Mouse (Mus musculus) heart, embryonic 11.5 days (tissue): ENCODE results near the gene Lhx4. TPM values are rescaled to one million over a fixed set of nuclear protein-coding genes. Genes with fewer than 3 reads are reported as not detected.

Experiments
- ATAC-seq: fragments of 200-750 bp; cut with Nextera tagmentation; replicated peaks from 2 replicates; pipeline ENCODE4 v1.8.0; 2017; ENCODE audit warnings: moderate library complexity; ENCODE audit not compliant: insufficient number of reproducible peaks, low FRiP score, low TSS enrichment
- H3K27ac ChIP-seq: fragments of 300-500 bp; sonication (generic); 2 replicates; pipeline ENCODE4 v1.5.1; 2014; ENCODE audit warnings: mild to moderate bottlenecking, low read depth, low read length
- H3K27me3 ChIP-seq: fragments of 300-500 bp; sonication (generic); 2 replicates; pipeline ENCODE4 v1.6.1; 2014; ENCODE audit warnings: mild to moderate bottlenecking, low read length, mixed read lengths; ENCODE audit not compliant: control insufficient read depth, insufficient read depth
- H3K36me3 ChIP-seq: fragments of 300-500 bp; sonication (generic); 2 replicates; pipeline ENCODE4 v1.6.1; 2014; ENCODE audit warnings: mild to moderate bottlenecking, low read length, moderate library complexity, mixed read lengths; ENCODE audit not compliant: control insufficient read depth, insufficient read depth
- H3K4me1 ChIP-seq: fragments of 300-500 bp; sonication (generic); 2 replicates; pipeline ENCODE4 v1.6.1; 2014; ENCODE audit warnings: low read length; ENCODE audit not compliant: control insufficient read depth, insufficient read depth
- H3K4me2 ChIP-seq: fragments of 300-500 bp; sonication (generic); 2 replicates; pipeline ENCODE4 v1.6.1; 2014; ENCODE audit warnings: mild to moderate bottlenecking, moderate library complexity
- H3K4me3 ChIP-seq: fragments of 300-500 bp; sonication (generic); 2 replicates; pipeline ENCODE4 v1.5.1; 2014; ENCODE audit warnings: low read depth, low read length
- H3K9ac ChIP-seq: fragments of 300-500 bp; sonication (generic); 2 replicates; pipeline ENCODE4 v1.6.1; 2014; ENCODE audit warnings: mild to moderate bottlenecking, low read depth, low read length, moderate library complexity
- H3K9me3 ChIP-seq: fragments of 300-500 bp; sonication (generic); replicated peaks from 2 replicates; pipeline ENCODE4 v1.6.1; 2016; ENCODE audit warnings: low read length; ENCODE audit not compliant: control insufficient read depth
- WGBS: fragments of 180-500 bp; shearing (Covaris S2); extraction: QIAGEN DNeasy Blood & Tissue Kit; methylation state at CpG from one replicate; pipeline ENCODE4 v1.1.7; 2014; ENCODE audit not compliant: insufficient replicate concordance; 5-methylcytosine and 5-hydroxymethylcytosine counted together
- polyA plus RNA-seq: library from polyadenylated mRNA; unstranded; fragments of >200 nt; fragmentation: Nextera tagmentation; extraction: Ambion mirVana; gene quantifications from 2 replicates; pipeline ENCODE4 v1.2.1, GENCODE M21; 2014

Gene Lhx4
- polyA plus RNA-seq, 1 experiment from 2014 or later, result not detected

GRCm38 (mm10) chr1:155681116-155681799 lies 70.2 kb downstream of the Lhx4 start:
- 75% methylated on average over 10 of the region's 10 CpGs for WGBS
- ATAC-seq, result no peak
- no peak overlapping the region for H3K9ac ChIP-seq
- H3K36me3 ChIP-seq, result no peaks in the 10 kb centered on the region
- no peak overlapping the region for H3K4me2 ChIP-seq
- H3K9me3 ChIP-seq, result no peaks in the 10 kb centered on the region
- H3K27me3 ChIP-seq, result no peaks in the 10 kb centered on the region
- H3K27ac ChIP-seq, result no peak overlapping the region
- H3K4me1 ChIP-seq, result no peaks in the 10 kb centered on the region
- H3K4me3 ChIP-seq, result no peak overlapping the region

DNA sequence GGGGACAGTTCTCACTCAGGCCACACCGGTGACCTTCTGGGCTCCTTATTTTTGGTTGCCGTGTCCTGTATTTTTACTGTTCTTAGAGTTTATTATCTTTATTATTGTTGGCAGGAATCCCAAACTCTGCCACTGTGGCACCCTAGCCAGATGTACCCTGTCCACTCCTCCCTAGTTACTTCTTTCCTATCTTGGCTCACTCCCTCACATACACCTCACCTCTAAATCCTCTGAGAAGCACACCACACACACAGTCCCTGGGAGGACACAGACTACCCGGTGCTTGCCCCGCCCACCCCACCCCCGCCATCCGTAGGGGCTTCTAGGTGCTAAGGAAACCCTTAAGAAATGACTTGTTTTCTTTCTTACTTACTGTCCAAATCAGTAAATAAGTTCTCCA lies 75.9 kb downstream of the Lhx4 start:
- Histone ChIP-seq H3K9ac (no peak overlapping the region), H3K27me3 (no peaks in the 10 kb centered on the region), H3K9me3 (no peaks in the 10 kb centered on the region), H3K4me1 (no peaks in the 10 kb centered on the region), H3K4me3 (no peak overlapping the region), H3K4me2 (no peak overlapping the region), H3K36me3 (no peaks in the 10 kb centered on the region), H3K27ac (no peak overlapping the region)
- 73% methylated on average over 6 of the region's 6 CpGs for WGBS
- ATAC-seq, result no peak

GRCm38 (mm10) chr1:155663994-155664393 lies 87.5 kb downstream of the Lhx4 start:
- Histone ChIP-seq H3K27ac (no peak overlapping the region), H3K9ac (no peak overlapping the region)
- WGBS, result 65% methylated on average over 5 of the region's 5 CpGs

DNA sequence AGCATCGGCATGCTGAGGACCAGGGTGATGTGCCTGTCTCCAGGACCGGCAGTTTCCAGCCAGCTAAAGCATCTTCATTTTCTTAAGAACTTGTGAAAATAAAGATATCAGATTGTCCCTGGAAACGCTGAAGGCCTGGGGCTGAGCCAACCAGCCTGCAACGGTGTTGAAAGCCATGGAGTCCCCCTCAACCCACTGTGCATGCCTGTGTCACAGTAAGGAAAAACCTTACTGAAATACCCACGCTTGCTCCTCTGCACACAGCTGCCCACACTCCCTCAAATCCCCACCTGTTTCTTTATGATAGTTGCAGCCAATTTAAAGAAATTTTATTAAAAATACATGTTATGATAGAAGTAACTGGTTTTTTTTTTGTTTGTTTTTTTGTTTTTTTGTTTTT lies 95.2 kb downstream of the Lhx4 start:
- WGBS, result 63% methylated on average over 5 of the region's 5 CpGs
- Histone ChIP-seq H3K4me3 (no peak overlapping the region), H3K4me2 (no peak overlapping the region), H3K9me3 (no peaks in the 10 kb centered on the region), H3K9ac (no peak overlapping the region), H3K36me3 (no peaks in the 10 kb centered on the region), H3K4me1 (no peaks in the 10 kb centered on the region), H3K27me3 (no peaks in the 10 kb centered on the region), H3K27ac (no peak overlapping the region)
- ATAC-seq, result no peak

More at GRCm38 (mm10) chr1:155663994-155664393, 87.5 kb downstream of the Lhx4 start:
- H3K36me3 ChIP-seq, result no peaks in the 10 kb centered on the region
- no peaks in the 10 kb centered on the region for H3K27me3 ChIP-seq
- H3K9me3 ChIP-seq, result no peaks in the 10 kb centered on the region
- H3K4me1 ChIP-seq, result peaks cover 3% of the 10 kb centered on the region; the same call in 1 of the 2 replicates
- H3K4me3 ChIP-seq, result no peak overlapping the region
- H3K4me2 ChIP-seq, result no peak overlapping the region
- no peak for ATAC-seq

GRCm38 (mm10) chr1:155654961-155655360 lies 96.5 kb downstream of the Lhx4 start:
- no peak overlapping the region for H3K4me3 ChIP-seq
- ATAC-seq, result no peak
- 54% methylated on average over 3 of the region's 3 CpGs for WGBS

DNA sequence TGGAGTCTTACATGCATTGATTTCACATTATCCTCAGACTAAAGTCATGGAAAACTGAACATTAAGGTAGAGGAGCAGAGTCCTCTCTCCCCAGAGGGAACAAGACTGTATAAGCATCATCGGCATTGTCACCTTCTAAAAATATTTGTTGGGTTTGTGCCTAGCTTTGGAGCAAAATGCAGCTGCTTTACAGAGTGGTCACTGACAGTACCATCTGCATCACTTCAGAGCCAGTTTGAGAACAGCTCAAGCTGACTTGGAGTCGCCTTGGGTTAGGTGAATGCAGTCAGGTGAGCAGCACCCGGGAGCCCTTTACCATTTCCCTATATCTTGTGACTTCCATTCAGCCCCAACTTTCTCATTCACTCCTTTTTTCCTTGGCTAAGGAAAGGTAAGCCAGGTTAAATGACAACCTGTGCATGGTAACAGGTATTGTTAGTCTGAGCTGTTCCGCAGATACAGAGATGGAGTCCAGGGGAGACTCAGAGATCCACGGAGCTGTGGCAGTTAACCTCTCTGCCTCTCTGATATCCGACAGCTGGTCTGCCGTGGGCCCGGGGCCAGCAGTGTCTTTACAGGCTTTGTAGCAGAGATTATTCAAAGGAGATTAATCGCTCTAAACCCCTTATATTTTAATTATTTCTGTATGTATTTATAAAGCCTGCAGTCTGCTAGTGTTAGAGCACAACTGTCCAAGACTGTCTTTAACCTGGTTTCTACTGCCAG lies 101.2 kb downstream of the Lhx4 start:
- H3K36me3 ChIP-seq, result no peaks in the 10 kb centered on the region
- H3K4me3 ChIP-seq, result no peak overlapping the region
- peaks cover 10% of the 10 kb centered on the region; the same call in 1 of the 2 replicates for H3K4me1 ChIP-seq
- no peak for ATAC-seq
- no peaks in the 10 kb centered on the region for H3K9me3 ChIP-seq
- H3K27me3 ChIP-seq, result no peaks in the 10 kb centered on the region
- H3K4me2 ChIP-seq, result no peak overlapping the region
- 80% methylated on average over 9 of the region's 9 CpGs for WGBS
- no peak overlapping the region for H3K9ac ChIP-seq
- no peak overlapping the region for H3K27ac ChIP-seq

More at GRCm38 (mm10) chr1:155654961-155655360, 96.5 kb downstream of the Lhx4 start:
- H3K36me3 ChIP-seq, result no peaks in the 10 kb centered on the region
- no peak overlapping the region for H3K4me2 ChIP-seq
- H3K9ac ChIP-seq, result no peak overlapping the region
- no peak overlapping the region for H3K27ac ChIP-seq
- H3K9me3 ChIP-seq, result no peaks in the 10 kb centered on the region
- no peaks in the 10 kb centered on the region for H3K4me1 ChIP-seq
- no peaks in the 10 kb centered on the region for H3K27me3 ChIP-seq

Other genes with a start within 250 kb of the Lhx4 start
- 56.4 and 59.9 TPM in 2 replicates for gene Acbd6, start 193.6 kb downstream of the Lhx4 start, polyA plus RNA-seq
- gene Qsox1, start 61.2 kb upstream of the Lhx4 start, polyA plus RNA-seq, result 10.7 and 12.1 TPM in 2 replicates
- 5.3 and 8.5 TPM in 2 replicates for gene Cep350, start 221.6 kb upstream of the Lhx4 start, polyA plus RNA-seq